Mouse (Mus musculus): ENCODE data around the gene Fam168b. TPM values are rescaled to one million over a fixed set of nuclear protein-coding genes. Genes with fewer than 3 reads are reported as not detected.

Gene Fam168b
- polyA plus RNA-seq, 1 experiment from 2014 or later = 68.6 TPM

DNA sequence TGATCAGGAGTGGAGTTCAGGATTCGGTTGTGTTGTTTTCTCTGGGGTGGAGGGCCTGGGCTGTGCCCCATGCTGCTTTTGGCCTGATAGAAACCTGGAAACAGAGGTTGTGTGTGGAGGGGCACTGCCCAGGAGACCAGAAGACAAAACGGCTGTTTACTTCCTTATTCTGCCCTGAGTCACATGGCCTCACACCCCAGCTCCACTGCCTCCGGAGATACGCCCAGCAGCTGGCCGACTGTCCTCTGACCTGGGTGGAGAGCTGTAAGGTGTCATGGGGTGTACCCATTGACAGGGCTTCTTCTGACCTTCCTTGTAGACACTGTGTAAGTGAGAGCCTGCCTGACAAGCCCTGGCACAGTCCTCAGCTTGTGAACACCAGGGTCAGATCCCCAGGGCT, 15.8 kb upstream of the Fam168b start:
- H3K4me2 ChIP-seq (ENCODE audit: low read length) = no peak overlapping the region
- ATAC-seq (replicated peaks; ENCODE audit: low FRiP score, low TSS enrichment, low read depth) = 0 out of 2 replicates have a peak, but pooled peaks have one; percentile 47
- DNase-seq (ENCODE audit: low spot score) = no peak

DNA sequence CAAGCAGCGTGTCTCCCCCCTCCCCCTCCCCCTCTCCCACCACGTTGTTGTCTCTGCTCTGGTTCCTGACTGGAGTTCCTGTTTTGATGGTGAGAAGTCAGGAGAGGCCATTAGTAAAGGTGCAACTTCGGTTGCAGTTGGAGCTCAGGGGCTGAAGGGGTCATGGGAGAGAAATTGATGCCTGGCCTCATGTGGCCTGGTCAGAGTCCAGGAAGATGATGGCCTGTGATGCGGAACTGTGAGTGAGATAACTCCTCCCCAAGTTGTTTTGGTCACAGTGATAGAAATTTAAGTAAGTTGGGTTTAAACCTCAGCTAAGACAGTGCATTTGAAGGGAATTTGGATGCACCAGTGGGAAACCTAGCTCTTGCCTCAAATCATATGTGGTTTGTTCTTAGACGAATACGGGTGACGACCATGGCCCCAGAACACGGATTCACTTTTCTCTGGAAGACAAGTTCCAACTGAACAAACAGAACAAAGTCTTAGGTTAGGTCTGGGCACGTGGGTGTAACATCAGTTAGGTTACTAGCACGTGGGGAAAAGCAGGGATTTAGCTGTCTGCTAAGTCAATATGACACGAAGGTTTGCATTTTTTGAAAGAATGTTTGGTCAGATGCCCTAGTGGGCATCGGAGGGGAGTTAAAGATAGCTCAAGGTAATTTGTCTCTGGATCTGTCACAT, 12.3 kb upstream of the Fam168b start:
- Histone ChIP-seq H3K27ac (ENCODE audit: low read depth) (no peak overlapping the region), H3K9me3 (ENCODE audit: control insufficient read depth, low read length) (no peaks in the 10 kb centered on the region), H3K27me3 (replicated peaks; ENCODE audit: control insufficient read depth, insufficient read depth, low read length) (no peaks in the 10 kb centered on the region), H3K9ac (ENCODE audit: low read length) (no peak overlapping the region), H3K4me3 (ENCODE audit: low read depth, low read length) (no peak overlapping the region), H3K4me2 (ENCODE audit: low read length) (no peak overlapping the region), H3K4me1 (replicated peaks; ENCODE audit: control insufficient read depth, insufficient read depth, low read length) (no peaks in the 10 kb centered on the region), H3K36me3 (ENCODE audit: control insufficient read depth, insufficient read depth, low read length) (no peaks in the 10 kb centered on the region)
- ATAC-seq (replicated peaks; ENCODE audit: low FRiP score, low TSS enrichment, low read depth) = no peak
- no peak for DNase-seq (ENCODE audit: low spot score)
- 69% methylated on average over 12 of the region's 12 CpGs for WGBS

More for the DNA sequence above, 15.8 kb upstream of the Fam168b start:
- WGBS = 60% methylated on average over 5 of the region's 5 CpGs
- Histone ChIP-seq H3K9ac (ENCODE audit: low read length) (no peak overlapping the region), H3K27me3 (replicated peaks; ENCODE audit: control insufficient read depth, insufficient read depth, low read length) (no peaks in the 10 kb centered on the region), H3K27ac (ENCODE audit: low read depth) (no peak overlapping the region), H3K4me3 (ENCODE audit: low read depth, low read length) (no peak overlapping the region), H3K36me3 (ENCODE audit: control insufficient read depth, insufficient read depth, low read length) (0 out of 2 replicates have a peak, but pooled peaks cover 5% of the 10 kb centered on the region), H3K4me1 (replicated peaks; ENCODE audit: control insufficient read depth, insufficient read depth, low read length) (no peaks in the 10 kb centered on the region), H3K9me3 (ENCODE audit: control insufficient read depth, low read length) (no peaks in the 10 kb centered on the region)

DNA sequence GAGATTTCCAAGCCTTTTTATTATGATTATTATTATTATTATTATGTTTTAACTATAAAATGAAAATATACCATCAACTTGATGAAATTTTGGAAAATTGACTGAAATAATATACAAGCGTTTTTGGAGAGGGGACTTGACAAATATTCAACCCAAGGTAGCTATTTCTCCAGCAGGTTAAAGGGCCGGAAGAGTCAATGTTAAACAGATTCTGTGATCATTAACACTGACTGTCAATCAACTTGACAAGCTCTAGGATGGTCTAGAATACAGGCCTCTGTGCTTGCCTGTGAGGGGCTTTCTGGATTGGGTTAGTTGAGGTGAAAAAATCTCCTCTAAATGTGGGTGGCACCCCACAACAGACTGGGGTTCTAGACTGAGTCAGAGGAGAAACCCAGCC, 10.9 kb upstream of the Fam168b start:
- DNase-seq (ENCODE audit: low spot score) (no peak), ATAC-seq (replicated peaks; ENCODE audit: low FRiP score, low TSS enrichment, low read depth) (no peak)
- Histone ChIP-seq H3K4me2 (ENCODE audit: low read length) (no peak overlapping the region), H3K4me3 (ENCODE audit: low read depth, low read length) (no peak overlapping the region), H3K27me3 (replicated peaks; ENCODE audit: control insufficient read depth, insufficient read depth, low read length) (no peaks in the 10 kb centered on the region), H3K9me3 (ENCODE audit: control insufficient read depth, low read length) (no peaks in the 10 kb centered on the region), H3K4me1 (replicated peaks; ENCODE audit: control insufficient read depth, insufficient read depth, low read length) (no peaks in the 10 kb centered on the region), H3K27ac (ENCODE audit: low read depth) (no peak overlapping the region), H3K9ac (ENCODE audit: low read length) (no peak overlapping the region), H3K36me3 (ENCODE audit: control insufficient read depth, insufficient read depth, low read length) (no peaks in the 10 kb centered on the region)
- WGBS = 88% methylated on average over 2 of the region's 2 CpGs

DNA sequence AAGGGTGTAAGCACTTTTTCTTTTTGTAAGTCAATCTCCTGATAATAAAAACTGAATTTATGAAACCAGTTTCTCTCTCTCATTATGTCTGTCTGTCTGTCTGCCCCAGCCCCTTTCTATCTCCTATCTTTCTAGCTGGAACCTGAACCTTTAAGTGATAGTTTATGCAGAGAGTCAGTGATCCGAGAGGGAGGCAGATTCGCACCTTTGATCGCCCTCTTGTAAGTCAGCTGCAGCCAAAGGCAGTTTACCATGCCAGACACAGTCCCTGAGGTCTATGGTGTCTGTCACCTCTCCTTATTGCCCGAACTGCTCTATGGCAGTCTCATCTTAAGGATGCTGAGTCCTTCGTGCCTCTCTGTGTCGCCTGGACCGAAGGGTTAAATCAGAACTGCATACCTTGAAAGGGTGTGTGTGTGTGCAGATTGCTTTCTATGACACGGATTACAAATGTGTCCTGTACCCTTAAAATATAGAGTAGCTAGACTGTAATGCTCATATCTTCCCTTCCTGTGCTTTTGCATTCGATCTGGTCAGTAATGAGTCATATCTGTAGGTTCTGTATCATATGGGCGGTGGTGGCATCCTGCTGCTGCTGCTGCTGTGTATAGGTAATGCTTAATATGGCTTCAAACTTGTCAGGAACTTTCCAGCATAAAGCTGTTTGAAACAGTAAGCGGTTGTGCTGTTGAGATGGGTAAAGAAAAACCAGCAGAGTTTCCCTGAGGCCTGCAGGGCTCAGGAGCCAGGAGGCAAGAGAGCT, 9.4 kb upstream of the Fam168b start:
- no peak overlapping the region for H3K27ac ChIP-seq (ENCODE audit: low read depth)
- no peak for ATAC-seq (replicated peaks; ENCODE audit: low FRiP score, low TSS enrichment, low read depth)
- H3K9ac ChIP-seq (ENCODE audit: low read length) = no peak overlapping the region

DNA sequence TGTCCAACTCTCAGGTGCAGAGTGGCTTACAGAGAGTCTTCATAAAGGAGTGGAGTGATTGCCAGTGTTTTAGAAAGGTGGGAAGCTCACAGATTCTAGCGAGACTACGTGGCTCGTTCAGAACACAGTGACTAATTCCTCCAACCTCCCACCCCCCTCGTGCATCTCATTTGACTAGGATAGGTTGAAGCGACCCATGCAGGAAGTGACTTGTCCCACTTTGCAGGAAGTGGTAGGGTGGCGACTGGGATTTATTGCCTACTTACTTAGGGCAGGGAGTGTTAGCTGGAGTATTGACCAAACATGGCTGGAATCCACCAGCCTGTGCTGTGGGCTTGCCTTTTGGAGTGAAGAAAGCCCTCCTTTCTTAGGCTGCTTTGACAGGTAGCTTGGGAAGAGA, 8.7 kb upstream of the Fam168b start:
- WGBS = 37% methylated on average over 6 of the region's 6 CpGs
- no peaks in the 10 kb centered on the region for H3K36me3 ChIP-seq (ENCODE audit: control insufficient read depth, insufficient read depth, low read length)
- no peaks in the 10 kb centered on the region for H3K27me3 ChIP-seq (replicated peaks; ENCODE audit: control insufficient read depth, insufficient read depth, low read length)
- H3K4me3 ChIP-seq (ENCODE audit: low read depth, low read length) = 0 out of 2 replicates have a peak overlapping the region, but pooled peaks have one; percentile 11
- no peaks in the 10 kb centered on the region for H3K9me3 ChIP-seq (ENCODE audit: control insufficient read depth, low read length)
- DNase-seq (ENCODE audit: low spot score) = no peak
- ATAC-seq (replicated peaks; ENCODE audit: low FRiP score, low TSS enrichment, low read depth) = peak; percentile 51
- H3K27ac ChIP-seq (ENCODE audit: low read depth) = no peak overlapping the region
- no peaks in the 10 kb centered on the region for H3K4me1 ChIP-seq (replicated peaks; ENCODE audit: control insufficient read depth, insufficient read depth, low read length)
- peak overlapping the region; percentile 31 for H3K4me2 ChIP-seq (ENCODE audit: low read length)
- no peak overlapping the region for H3K9ac ChIP-seq (ENCODE audit: low read length)

More for the DNA sequence above, 9.4 kb upstream of the Fam168b start:
- Histone ChIP-seq H3K27me3 (replicated peaks; ENCODE audit: control insufficient read depth, insufficient read depth, low read length) (no peaks in the 10 kb centered on the region), H3K36me3 (ENCODE audit: control insufficient read depth, insufficient read depth, low read length) (no peaks in the 10 kb centered on the region), H3K4me3 (ENCODE audit: low read depth, low read length) (no peak overlapping the region), H3K4me1 (replicated peaks; ENCODE audit: control insufficient read depth, insufficient read depth, low read length) (no peaks in the 10 kb centered on the region), H3K4me2 (ENCODE audit: low read length) (peak overlapping the region; percentile 31), H3K9me3 (ENCODE audit: control insufficient read depth, low read length) (no peaks in the 10 kb centered on the region)
- DNase-seq (ENCODE audit: low spot score) = no peak
- WGBS = 71% methylated on average over 11 of the region's 11 CpGs

DNA sequence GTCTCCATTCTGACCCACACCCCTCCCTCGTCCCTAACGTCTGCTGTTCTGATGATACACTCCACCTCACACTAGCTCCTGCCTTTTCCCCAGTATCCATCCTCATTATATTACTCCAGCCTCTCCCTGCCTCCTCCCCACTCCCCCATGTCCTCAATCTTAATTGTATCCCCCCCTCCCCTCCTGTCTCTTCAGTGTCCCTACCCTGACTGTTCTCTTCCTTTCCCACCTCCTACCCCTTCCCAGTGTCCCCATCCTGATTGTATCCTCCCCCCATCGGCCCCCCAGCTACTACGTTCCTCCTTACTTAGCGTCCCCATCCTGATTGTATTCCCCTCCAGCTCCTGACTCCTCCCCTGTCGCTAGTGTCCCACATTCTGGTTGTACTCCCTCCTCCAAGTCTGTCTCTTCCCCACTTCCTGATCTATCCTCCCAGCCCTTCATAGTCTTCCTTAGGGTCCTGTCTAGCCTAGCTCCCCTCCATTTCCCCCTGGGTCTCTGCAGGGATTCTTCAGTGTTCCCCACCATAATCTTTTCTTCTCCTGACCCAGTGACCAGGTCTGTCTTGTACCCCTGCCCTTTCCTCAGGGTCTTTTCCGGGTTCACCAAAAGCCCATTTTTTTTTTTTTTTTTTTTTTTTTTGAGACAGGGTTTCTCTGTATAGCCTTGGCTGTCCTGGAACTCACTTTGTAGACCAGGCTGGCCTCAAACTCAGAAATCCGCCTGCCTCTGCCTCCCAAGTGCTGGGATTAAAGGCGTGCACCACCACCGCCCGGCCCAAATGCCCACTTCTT, 7.7 kb upstream of the Fam168b start:
- H3K9ac ChIP-seq (ENCODE audit: low read length) = peak overlapping the region; percentile 66; the same call in 1 of the 2 replicates
- DNase-seq (ENCODE audit: low spot score) = no peak
- no peaks in the 10 kb centered on the region for H3K27me3 ChIP-seq (replicated peaks; ENCODE audit: control insufficient read depth, insufficient read depth, low read length)
- peak; percentile 40 for ATAC-seq (replicated peaks; ENCODE audit: low FRiP score, low TSS enrichment, low read depth)
- 41% methylated on average over 10 of the region's 11 CpGs for WGBS
- H3K9me3 ChIP-seq (ENCODE audit: control insufficient read depth, low read length) = no peaks in the 10 kb centered on the region
- no peak overlapping the region for H3K27ac ChIP-seq (ENCODE audit: low read depth)
- no peaks in the 10 kb centered on the region for H3K36me3 ChIP-seq (ENCODE audit: control insufficient read depth, insufficient read depth, low read length)
- H3K4me1 ChIP-seq (replicated peaks; ENCODE audit: control insufficient read depth, insufficient read depth, low read length) = no peaks in the 10 kb centered on the region
- peak overlapping the region; percentile 81 for H3K4me2 ChIP-seq (ENCODE audit: low read length)
- H3K4me3 ChIP-seq (ENCODE audit: low read depth, low read length) = peak overlapping the region; percentile 63

DNA sequence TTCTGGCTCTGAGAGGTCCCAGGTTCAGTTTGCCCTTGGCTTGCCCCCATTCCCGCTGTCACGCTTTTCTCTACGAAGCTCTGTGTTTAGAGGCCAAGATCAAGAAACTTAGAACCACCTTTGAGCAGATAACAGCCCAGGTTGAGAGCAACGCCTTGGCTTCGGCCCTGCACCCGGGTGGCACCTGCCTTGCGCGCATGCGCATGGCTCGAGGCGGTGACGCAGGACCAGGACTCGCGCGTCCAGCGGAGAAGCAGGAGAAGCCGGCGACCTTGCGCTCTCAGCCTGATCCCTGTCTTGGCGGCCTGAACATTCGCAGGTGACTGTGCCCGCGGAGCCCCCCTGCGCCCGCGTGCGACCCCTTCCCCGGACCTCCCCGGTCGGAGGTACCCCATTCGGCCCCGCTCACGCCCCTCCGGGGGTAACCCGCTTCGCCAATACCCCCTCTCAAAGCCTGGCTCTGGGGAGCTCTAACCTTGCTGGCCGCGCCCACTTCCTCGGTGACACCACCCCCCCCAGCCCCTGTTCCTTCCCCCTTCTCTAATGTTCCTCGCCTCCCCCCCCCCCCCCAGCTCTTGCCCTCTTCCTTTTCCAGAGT, 7.0 kb upstream of the Fam168b start, which contains the start of gene Plekhb2:
Gene Plekhb2, plus strand, starts transcription at position 232 of the 598 bp plus-strand sequence.
- Histone ChIP-seq H3K4me2 (ENCODE audit: low read length) (peak within 1 kb of the TSS; percentile 81), H3K9ac (ENCODE audit: low read length) (peak within 1 kb of the TSS; percentile 66), H3K9me3 (ENCODE audit: control insufficient read depth, low read length) (no peaks in the 10 kb centered on the region), H3K27me3 (replicated peaks; ENCODE audit: control insufficient read depth, insufficient read depth, low read length) (no peaks in the 10 kb centered on the region), H3K4me3 (ENCODE audit: low read depth, low read length) (peak within 1 kb of the TSS; percentile 63), H3K4me1 (replicated peaks; ENCODE audit: control insufficient read depth, insufficient read depth, low read length) (no peaks in the 10 kb centered on the region), H3K36me3 (ENCODE audit: control insufficient read depth, insufficient read depth, low read length) (no peaks in the 10 kb centered on the region), H3K27ac (ENCODE audit: low read depth) (0 out of 2 replicates have a peak within 1 kb of the TSS, but pooled peaks have one; percentile 33)
- peak; percentile 85 for DNase-seq (ENCODE audit: low spot score)
- peak; percentile 82 for ATAC-seq (replicated peaks; ENCODE audit: low FRiP score, low TSS enrichment, low read depth)
- under 1% methylated on average over 35 of the region's 40 CpGs for WGBS

DNA sequence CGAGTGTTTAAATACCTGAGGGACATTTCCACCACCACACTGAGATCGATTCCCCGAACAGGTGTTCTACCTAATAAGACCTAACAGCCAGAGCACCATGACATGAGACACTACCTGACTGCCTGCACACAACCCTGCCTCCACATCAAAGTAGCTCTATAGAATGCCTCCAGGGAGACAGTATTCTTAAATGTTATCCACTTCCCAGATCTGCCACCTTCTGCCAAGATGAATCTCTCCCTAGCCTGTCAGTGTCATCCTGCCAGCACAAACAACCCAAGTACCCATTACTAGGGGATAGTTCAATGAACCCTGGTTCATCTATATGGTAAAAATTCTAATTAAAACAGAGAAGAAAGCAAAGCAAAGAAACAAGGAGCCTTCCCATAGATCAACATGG, 4.2 kb upstream of the Fam168b start:
- no peaks in the 10 kb centered on the region for H3K4me1 ChIP-seq (replicated peaks; ENCODE audit: control insufficient read depth, insufficient read depth, low read length)
- no peaks in the 10 kb centered on the region for H3K27me3 ChIP-seq (replicated peaks; ENCODE audit: control insufficient read depth, insufficient read depth, low read length)
- H3K27ac ChIP-seq (ENCODE audit: low read depth) = no peak overlapping the region
- no peaks in the 10 kb centered on the region for H3K9me3 ChIP-seq (ENCODE audit: control insufficient read depth, low read length)
- no peak overlapping the region for H3K4me3 ChIP-seq (ENCODE audit: low read depth, low read length)
- H3K9ac ChIP-seq (ENCODE audit: low read length) = no peak overlapping the region
- no peaks in the 10 kb centered on the region for H3K36me3 ChIP-seq (ENCODE audit: control insufficient read depth, insufficient read depth, low read length)
- no peak for DNase-seq (ENCODE audit: low spot score)
- 79% methylated on average over 3 of the region's 3 CpGs for WGBS
- H3K4me2 ChIP-seq (ENCODE audit: low read length) = no peak overlapping the region
- ATAC-seq (replicated peaks; ENCODE audit: low FRiP score, low TSS enrichment, low read depth) = no peak
